Comparison of ENCODE assay signal across 9 mouse cellular contexts in the genomic region with DNA sequence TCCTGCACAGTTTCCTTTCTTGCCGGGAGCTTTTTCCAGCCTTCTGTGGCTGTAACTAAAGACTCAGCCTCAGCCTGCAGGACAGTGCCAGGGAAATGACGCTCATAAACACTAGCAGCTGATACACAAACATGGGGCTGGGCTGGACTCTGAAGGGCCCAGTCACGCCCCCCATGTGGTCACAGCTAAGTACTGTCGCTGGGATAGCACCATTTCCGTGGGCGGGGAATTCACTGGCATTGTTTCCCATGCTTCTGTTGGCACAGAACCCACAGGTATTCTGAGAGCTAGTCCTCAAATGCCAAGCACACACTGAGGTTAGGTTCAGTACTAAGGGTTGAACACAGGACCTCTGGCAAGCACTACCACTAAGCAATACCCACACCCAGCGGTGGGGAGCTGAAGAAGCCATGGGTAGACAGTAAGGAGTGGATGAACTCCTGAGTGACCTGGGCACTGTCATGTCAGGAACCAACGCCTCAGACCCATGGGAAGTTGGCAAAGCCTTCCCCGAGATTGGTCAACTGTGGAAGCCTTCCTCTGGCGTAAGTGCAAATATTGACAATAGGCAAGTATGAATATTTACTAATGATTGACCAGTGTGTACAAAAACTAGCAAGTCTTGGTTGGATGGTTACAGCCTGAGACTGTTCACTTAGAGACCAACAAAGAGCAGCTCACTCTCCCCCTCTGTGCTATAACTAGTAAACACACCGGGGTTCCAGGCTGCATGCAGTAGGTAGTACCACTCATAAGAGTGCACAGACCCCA. TPM values are rescaled to one million over a fixed set of nuclear protein-coding genes. Genes with fewer than 3 reads are reported as not detected.
DNase-seq lines count a peak whose midpoint lies in the region; ATAC-seq lines count a peak whose summit lies in the region.
"Had no signal": no experiment of that assay in that cellular context is flagged by ENCODE, and none has a peak within 500 bp of the region (broad histone marks: within the 10 kb centered on the region; RNA-seq: fewer than 3 reads in every experiment).

No protein-coding gene starts in this region.

- no peaks in the 10 kb centered on the region for H3K9me3 ChIP-seq in heart, embryonic 11.5 days (replicated peaks; ENCODE audit: control insufficient read depth, low read length)
- no peaks in the 10 kb centered on the region for H3K9me3 ChIP-seq in liver, embryonic 15.5 days (replicated peaks)
- H3K9me3 ChIP-seq: embryonic facial prominence, embryonic 13.5 days had no signal

- WGBS in heart, embryonic 11.5 days (ENCODE audit: insufficient replicate concordance), result 56% methylated on average over 11 of the region's 11 CpGs
- 39% methylated on average over 11 of the region's 11 CpGs for WGBS in liver, embryonic 15.5 days (ENCODE audit: insufficient replicate concordance)

- H3K9ac ChIP-seq in heart, embryonic 11.5 days (ENCODE audit: low read depth, low read length), result no peak overlapping the region
- no peak overlapping the region for H3K9ac ChIP-seq in liver, embryonic 15.5 days
- H3K9ac ChIP-seq: embryonic facial prominence, embryonic 13.5 days had no signal

- no peak for ATAC-seq in heart, embryonic 11.5 days (replicated peaks; ENCODE audit: insufficient number of reproducible peaks, low FRiP score, low TSS enrichment)
- peak; percentile 56 for ATAC-seq in liver, embryonic 15.5 days (ENCODE audit: insufficient read depth)
- no peak for ATAC-seq in CD4-positive, CD25-positive, alpha-beta regulatory T cell, adult 4 months

- no peaks in the 10 kb centered on the region for H3K36me3 ChIP-seq in heart, embryonic 11.5 days (ENCODE audit: control insufficient read depth, insufficient read depth, low read length)
- H3K36me3 ChIP-seq in liver, embryonic 15.5 days (replicated peaks), result no peaks in the 10 kb centered on the region

- no peak overlapping the region for H3K4me2 ChIP-seq in heart, embryonic 11.5 days
- H3K4me2 ChIP-seq in liver, embryonic 15.5 days, result no peak overlapping the region
- H3K4me2 ChIP-seq: embryonic facial prominence, embryonic 13.5 days had no signal

- H3K27me3 ChIP-seq in heart, embryonic 11.5 days (ENCODE audit: control insufficient read depth, insufficient read depth, low read length), result peaks cover 6% of the 10 kb centered on the region; the same call in 1 of the 2 replicates
- peaks cover 59% of the 10 kb centered on the region for H3K27me3 ChIP-seq in liver, embryonic 15.5 days

- H3K4me1 ChIP-seq in heart, embryonic 11.5 days (ENCODE audit: control insufficient read depth, insufficient read depth, low read length), result peaks cover 8% of the 10 kb centered on the region
- H3K4me1 ChIP-seq in liver, embryonic 15.5 days (replicated peaks), result peaks cover 24% of the 10 kb centered on the region

- H3K4me3 ChIP-seq in heart, embryonic 11.5 days (ENCODE audit: low read depth, low read length), result no peak overlapping the region
- no peak overlapping the region for H3K4me3 ChIP-seq in liver, embryonic 15.5 days (replicated peaks)
- H3K4me3 ChIP-seq: embryonic facial prominence, embryonic 13.5 days had no signal

- DNase-seq in heart, adult 9 months (ENCODE audit: low spot score in 2 of 2), result peak; percentile 16 to 24
- peak; percentile 15 for DNase-seq in NIH3T3 (ENCODE audit: low read depth)
- peak; percentile 32 for DNase-seq in gastrocnemius, postnatal 25 days
- DNase-seq in B cell, adult 2 months, result no peak
- no peak for DNase-seq in urinary bladder, postnatal 25 days (ENCODE audit: low spot score)

- H3K27ac ChIP-seq in heart, embryonic 11.5 days (ENCODE audit: low read depth, low read length), result no peak overlapping the region
- no peak overlapping the region for H3K27ac ChIP-seq in liver, embryonic 15.5 days (replicated peaks)
- H3K27ac ChIP-seq: embryonic facial prominence, embryonic 13.5 days had no signal

RNA-seq across cellular contexts. Expression of gene Dixdc1, which starts 38.2 kb away (rescaled TPM):
- polyA plus RNA-seq in heart, embryonic 11.5 days (2014; fragmentation: Nextera tagmentation; extraction: Ambion mirVana), result 7.3 and 7.5 TPM in 2 replicates
- total RNA-seq in gastrocnemius, postnatal 25 days (2021), result 1 to 10 TPM; 2.4 to 4.0 TPM
- 1.4 and 1.8 TPM in 2 replicates for polyA plus RNA-seq in liver, embryonic 15.5 days (2015; fragmentation: Nextera tagmentation; extraction: Ambion mirVana)
- polyA plus RNA-seq in CD4-positive, CD25-positive, alpha-beta regulatory T cell, adult 4 months (2017; shearing (Covaris generic)), result under 1 TPM in 1 of 2 experiments, not detected in 1; 0.19 TPM

RNA-seq across cellular contexts. Expression of gene Dlat, which starts 41.5 kb away (rescaled TPM):
- 122 and 144 TPM in 2 replicates for polyA plus RNA-seq in heart, embryonic 11.5 days (2014; fragmentation: Nextera tagmentation; extraction: Ambion mirVana)
- total RNA-seq in gastrocnemius, postnatal 25 days (2021), result 100 to 1,000 TPM; 228 to 279 TPM
- 23.2 and 24.6 TPM in 2 replicates for polyA plus RNA-seq in liver, embryonic 15.5 days (2015; fragmentation: Nextera tagmentation; extraction: Ambion mirVana)
- 10 to 100 TPM; 13.4 to 13.6 TPM for polyA plus RNA-seq in CD4-positive, CD25-positive, alpha-beta regulatory T cell, adult 4 months (2017; shearing (Covaris generic))

RNA-seq across cellular contexts. Expression of gene 2310030G06Rik, which starts 45.2 kb away (rescaled TPM):
- polyA plus RNA-seq in heart, embryonic 11.5 days (2014; fragmentation: Nextera tagmentation; extraction: Ambion mirVana), result 7.7 and 9.4 TPM in 2 replicates
- total RNA-seq in gastrocnemius, postnatal 25 days (2021), result 1 to 10 TPM; 1.5 to 6.5 TPM
- 3.9 and 4.1 TPM in 2 replicates for polyA plus RNA-seq in liver, embryonic 15.5 days (2015; fragmentation: Nextera tagmentation; extraction: Ambion mirVana)
- not detected for polyA plus RNA-seq in CD4-positive, CD25-positive, alpha-beta regulatory T cell, adult 4 months (2017; shearing (Covaris generic))

RNA-seq across cellular contexts. Expression of gene Cryab, which starts 50.0 kb away (rescaled TPM):
- 841 and 878 TPM in 2 replicates for polyA plus RNA-seq in heart, embryonic 11.5 days (2014; fragmentation: Nextera tagmentation; extraction: Ambion mirVana)
- 1,000 to 10,000 TPM; 1,104 to 3,330 TPM for total RNA-seq in gastrocnemius, postnatal 25 days (2021)
- polyA plus RNA-seq in liver, embryonic 15.5 days (2015; fragmentation: Nextera tagmentation; extraction: Ambion mirVana), result 9.9 and 15.2 TPM in 2 replicates
- not detected for polyA plus RNA-seq in CD4-positive, CD25-positive, alpha-beta regulatory T cell, adult 4 months (2017; shearing (Covaris generic))

RNA-seq across cellular contexts. Expression of gene Hspb2, which starts 51.0 kb away (rescaled TPM):
- polyA plus RNA-seq in heart, embryonic 11.5 days (2014; fragmentation: Nextera tagmentation; extraction: Ambion mirVana), result 319 and 338 TPM in 2 replicates
- total RNA-seq in gastrocnemius, postnatal 25 days (2021), result 100 to 1,000 TPM; 106 to 134 TPM
- 2.1 and 3.5 TPM in 2 replicates for polyA plus RNA-seq in liver, embryonic 15.5 days (2015; fragmentation: Nextera tagmentation; extraction: Ambion mirVana)
- not detected for polyA plus RNA-seq in CD4-positive, CD25-positive, alpha-beta regulatory T cell, adult 4 months (2017; shearing (Covaris generic))

Comparison
In these comparisons a context has a peak if more than half of its experiments do, and no peak if none do; other contexts are left out.
1. DNase-seq: peak in heart, adult 9 months (2 of 2), NIH3T3 (single experiment) and gastrocnemius, postnatal 25 days (single experiment); none in B cell, adult 2 months (0 of 2) and urinary bladder, postnatal 25 days (single experiment).